Mouse (Mus musculus) lung, postnatal 4 days (tissue): ENCODE measurements around the gene Vmn2r6.
"Not testable (repeated sequence)": the region's sequence is repeated elsewhere in the genome, so short reads cannot be mapped to it uniquely, and the experiment has no call there.

Experiments used
- DNase-seq, 2 experiments: peaks; one replicate each; pipeline ENCODE4 v3.0.0; 2021

Vmn2r6 gene

DNA sequence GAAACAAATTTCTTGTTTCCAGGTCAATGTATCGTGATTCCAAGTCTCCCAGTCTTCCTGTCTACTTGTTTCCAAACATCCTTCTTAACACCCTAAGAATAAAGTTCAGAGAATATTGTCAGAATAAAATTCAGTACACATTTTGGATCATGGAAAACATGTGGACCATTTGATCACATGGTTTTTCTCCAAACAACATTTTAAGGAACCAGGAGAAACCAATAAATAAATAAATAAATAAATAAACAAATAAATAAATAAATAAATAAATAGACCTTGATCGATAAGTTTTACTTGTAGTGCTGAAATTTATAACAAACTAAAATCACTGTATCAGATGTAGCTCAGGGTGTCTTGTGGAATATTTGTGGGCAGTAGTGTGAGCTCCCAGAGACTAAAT lies at the start of gene Vmn2r6:
Vmn2r6 (minus strand) TSS at position 101 of the 400 bp plus-strand sequence.
- not testable (repeated sequence) for DNase-seq

DNA sequence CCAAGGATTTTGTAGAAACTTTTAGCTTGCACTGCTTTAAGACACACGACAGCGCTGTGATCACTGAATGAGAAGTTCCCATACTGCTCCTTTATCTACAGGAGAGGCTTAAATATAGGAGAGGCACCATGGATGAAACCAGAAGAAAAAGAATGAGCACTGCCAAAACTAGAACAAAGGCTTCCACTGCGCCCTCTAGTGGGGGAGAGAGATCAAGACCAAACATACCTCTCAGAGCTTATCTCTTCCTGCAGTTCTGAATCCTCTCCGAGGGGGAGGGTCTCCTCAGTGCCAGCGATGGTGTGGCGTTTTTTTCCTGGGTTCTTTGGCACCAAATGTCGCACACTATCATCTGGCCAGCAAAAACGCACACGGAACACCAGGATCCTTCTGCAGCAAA lies 22.0 kb upstream of the Vmn2r6 start:
- no peak for DNase-seq

DNA sequence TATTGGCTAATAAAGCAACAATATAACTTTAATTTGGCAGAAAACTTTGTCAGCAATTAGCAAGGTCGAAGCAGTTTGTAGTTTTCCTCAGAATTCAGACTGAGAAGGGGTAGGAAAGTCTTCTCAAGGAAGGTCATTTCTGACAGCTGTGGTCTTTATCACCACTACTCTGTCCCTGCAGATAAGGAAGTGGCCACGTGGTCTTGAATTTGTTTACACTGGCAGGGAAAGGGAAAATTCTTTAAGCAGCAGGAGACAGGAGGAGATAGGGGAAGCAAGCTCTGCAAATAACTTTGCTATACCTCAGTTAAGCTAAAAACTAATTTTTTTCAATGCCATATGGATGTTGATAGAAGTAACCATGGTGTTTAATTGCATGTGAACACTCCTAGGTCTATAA lies 3.2 kb upstream of the Vmn2r6 start:
- not testable (repeated sequence) for DNase-seq

DNA sequence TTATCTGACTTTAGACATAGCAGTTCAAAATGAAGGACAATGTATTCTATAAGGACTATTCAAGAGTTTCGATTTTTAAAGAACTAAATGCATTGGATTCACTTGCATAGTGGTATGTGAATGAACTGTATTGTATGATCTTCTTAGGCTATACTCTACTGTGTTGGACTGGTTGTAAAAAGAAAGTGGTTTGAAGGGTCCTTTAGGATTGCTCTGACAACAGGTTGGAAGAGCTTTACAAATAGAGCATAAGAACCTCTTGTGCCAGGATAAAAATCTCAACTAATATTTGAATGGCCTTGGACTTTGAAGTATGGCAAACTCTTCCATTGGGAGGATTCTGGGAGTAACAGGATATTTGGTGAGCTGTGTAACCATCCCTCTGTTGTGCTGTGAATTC lies 42.0 kb downstream of the Vmn2r6 start:
- DNase-seq = not testable (repeated sequence)

DNA sequence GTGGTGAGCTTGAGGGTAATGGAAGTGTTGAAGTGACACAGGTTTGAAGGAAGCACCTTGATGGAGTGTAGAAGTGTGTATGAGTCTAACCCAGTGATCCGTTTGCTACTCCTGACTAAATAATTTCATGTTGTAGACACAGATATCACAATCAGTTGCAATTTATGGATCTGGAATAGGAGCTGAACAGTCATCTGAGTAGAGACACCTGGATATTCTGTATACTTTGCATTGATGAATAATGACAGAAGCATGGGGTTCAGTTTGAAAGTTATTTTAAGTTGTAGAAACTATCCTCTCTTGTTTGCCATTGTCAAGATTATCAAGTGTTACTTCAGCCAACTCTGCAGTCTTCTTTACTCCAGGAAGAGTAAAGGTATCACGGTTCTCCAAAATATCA lies 55.9 kb downstream of the Vmn2r6 start, which contains the start of gene Vmn2r5:
Vmn2r5 (minus strand) TSS at position 101 of the 400 bp plus-strand sequence.
- not testable (repeated sequence) for DNase-seq
